Comparison of ENCODE assay signal across 8 mouse cellular contexts in genomic region chr3:55780120-55781070, GRCm38 (mm10). TPM values are rescaled to one million over a fixed set of nuclear protein-coding genes. Genes with fewer than 3 reads are reported as not detected.
DNase-seq lines count a peak whose midpoint lies in the region; ATAC-seq and TF ChIP-seq lines count a peak whose summit lies in the region.

No protein-coding gene starts in this region.

- under 1% methylated on average over 53 of the region's 53 CpGs for WGBS in embryonic facial prominence, embryonic 10.5 days
- WGBS in heart, postnatal 0 days: 11% methylated on average over 53 of the region's 53 CpGs
- WGBS in midbrain, embryonic 11.5 days: under 1% methylated on average over 53 of the region's 53 CpGs

- H3K4me2 ChIP-seq in heart, postnatal 0 days (ENCODE audit: low read depth, low read length): peak overlapping the region; percentile 64
- H3K4me2 ChIP-seq in midbrain, embryonic 11.5 days: peak overlapping the region; percentile 79

- H3K4me3 ChIP-seq in ES-E14 (ENCODE audit: insufficient read depth in 1 of 2, low read depth in 1 of 2, low read length in 2 of 2, poor library complexity in 1 of 2, severe bottlenecking in 1 of 2): peak overlapping the region; percentile 31 to 50; a peak in 3 of 4 replicates
- peak overlapping the region; percentile 57 for H3K4me3 ChIP-seq in embryonic facial prominence, embryonic 10.5 days
- H3K4me3 ChIP-seq in heart, postnatal 0 days (ENCODE audit: low read depth, low read length): peak overlapping the region; percentile 39
- peak overlapping the region; percentile 41 for H3K4me3 ChIP-seq in midbrain, embryonic 11.5 days (ENCODE audit: low read depth, low read length)

- H3K27me3 ChIP-seq in embryonic facial prominence, embryonic 10.5 days (replicated peaks; ENCODE audit: low read depth, poor library complexity, severe bottlenecking): peaks cover 81% of the 10 kb centered on the region
- peaks cover 57% of the 10 kb centered on the region for H3K27me3 ChIP-seq in heart, postnatal 0 days (ENCODE audit: control insufficient read depth, insufficient read depth, low read length)
- peaks cover 20% of the 10 kb centered on the region for H3K27me3 ChIP-seq in midbrain, embryonic 11.5 days (ENCODE audit: control insufficient read depth, insufficient read depth, low read length)

- no peak overlapping the region for H3K27ac ChIP-seq in ES-E14 (ENCODE audit: insufficient read depth, low read depth, low read length, poor library complexity, severe bottlenecking)
- H3K27ac ChIP-seq in embryonic facial prominence, embryonic 10.5 days (replicated peaks): peak overlapping the region; percentile 82
- H3K27ac ChIP-seq in heart, postnatal 0 days (ENCODE audit: low read depth): no peak overlapping the region
- peak overlapping the region; percentile 84 for H3K27ac ChIP-seq in midbrain, embryonic 11.5 days (ENCODE audit: low read depth, low read length)

- no peak for TF ChIP-seq CTCF in heart, postnatal 0 days (IDR thresholded peaks at IDR 0.05; ENCODE audit: low read depth)

- no peaks in the 10 kb centered on the region for H3K9me3 ChIP-seq in ES-E14 (ENCODE audit: control insufficient read depth, insufficient read depth, low read depth, low read length)
- H3K9me3 ChIP-seq in embryonic facial prominence, embryonic 10.5 days: no peaks in the 10 kb centered on the region
- no peaks in the 10 kb centered on the region; the same call in 1 of the 2 replicates for H3K9me3 ChIP-seq in heart, postnatal 0 days (replicated peaks; ENCODE audit: control insufficient read depth, low read length)
- H3K9me3 ChIP-seq in midbrain, embryonic 11.5 days (ENCODE audit: control insufficient read depth, low read length): no peaks in the 10 kb centered on the region

- H3K36me3 ChIP-seq in ES-E14 (ENCODE audit: control insufficient read depth, insufficient read depth, low read length, poor library complexity, severe bottlenecking): no peaks in the 10 kb centered on the region
- H3K36me3 ChIP-seq in embryonic facial prominence, embryonic 10.5 days (replicated peaks): no peaks in the 10 kb centered on the region
- no peaks in the 10 kb centered on the region; the same call in 1 of the 2 replicates for H3K36me3 ChIP-seq in heart, postnatal 0 days (replicated peaks; ENCODE audit: control insufficient read depth, insufficient read depth, low read length)
- no peaks in the 10 kb centered on the region for H3K36me3 ChIP-seq in midbrain, embryonic 11.5 days (ENCODE audit: control insufficient read depth, insufficient read depth, low read length)

- peak; percentile 49 for ATAC-seq in heart, postnatal 0 days (ENCODE audit: insufficient read depth, low read depth)
- ATAC-seq in midbrain, embryonic 11.5 days (ENCODE audit: low FRiP score): peak; percentile 72

- peak; percentile 85 for DNase-seq in heart, adult 11 months
- no peak for DNase-seq in heart, adult 9 months (ENCODE audit: low spot score in 2 of 2)
- no peak for DNase-seq in ES-E14 (ENCODE audit: low read depth, low spot score)
- peak; percentile 71 for DNase-seq in embryonic facial prominence, embryonic 10.5 days (ENCODE audit: low spot score)
- no peak for DNase-seq in heart, postnatal 0 days (ENCODE audit: low spot score)
- DNase-seq in midbrain, embryonic 11.5 days (ENCODE audit: low spot score, missing footprints): peak; percentile 98
- DNase-seq in ovary, postnatal 14 days (ENCODE audit: low spot score): no peak
- DNase-seq in right cerebral cortex, adult 2 months (ENCODE audit: low spot score in 2 of 2): no peak

- H3K4me1 ChIP-seq in ES-E14 (ENCODE audit: control insufficient read depth in 2 of 2, insufficient read depth in 2 of 2, low read length in 2 of 2, poor library complexity in 1 of 2): no peaks in the 10 kb centered on the region; a peak in 1 of 4 replicates
- peaks cover 56% of the 10 kb centered on the region for H3K4me1 ChIP-seq in embryonic facial prominence, embryonic 10.5 days
- peaks cover 7% of the 10 kb centered on the region; the same call in 1 of the 2 replicates for H3K4me1 ChIP-seq in heart, postnatal 0 days (ENCODE audit: control insufficient read depth, insufficient read depth)
- peaks cover 26% of the 10 kb centered on the region for H3K4me1 ChIP-seq in midbrain, embryonic 11.5 days (ENCODE audit: control insufficient read depth, insufficient read depth, low read length)

- in situ Hi-C loops in ES-E14 (cut with MboI; ENCODE audit: low sequenced_read_pairs in 2 of 2, unreplicated experiment in 2 of 2): no loop called here

- peak overlapping the region; percentile 26; the same call in 1 of the 2 replicates for H3K9ac ChIP-seq in ES-E14 (ENCODE audit: insufficient read depth, low read depth, low read length, poor library complexity, severe bottlenecking)
- no peak overlapping the region for H3K9ac ChIP-seq in heart, postnatal 0 days (replicated peaks; ENCODE audit: low read depth, low read length)
- H3K9ac ChIP-seq in midbrain, embryonic 11.5 days (ENCODE audit: low read length): peak overlapping the region; percentile 74

- TF ChIP-seq EP300 in heart, postnatal 0 days (IDR thresholded peaks at IDR 0.05; ENCODE audit: low read depth): no peak

TF ChIP-seq in ES-E14, 5 proteins besides CTCF, POLR2A, EP300 and RAD21:
- TF ChIP-seq ZNF384 (IDR thresholded peaks at IDR 0.05; ENCODE audit: low read depth, low read length) (no peak), HCFC1 (IDR thresholded peaks at IDR 0.05; ENCODE audit: borderline replicate concordance, insufficient read depth, low read length) (no peak), MAFK (IDR thresholded peaks at IDR 0.05; ENCODE audit: insufficient read depth, low read depth, low read length) (no peak), ZC3H11A (IDR thresholded peaks at IDR 0.05; ENCODE audit: borderline replicate concordance, low read depth, low read length) (no peak), CHD2 (IDR thresholded peaks at IDR 0.05; ENCODE audit: low read depth, low read length) (no peak)

RNA-seq across cellular contexts. Expression of gene Mab21l1, which starts 1.9 kb away (rescaled TPM):
- 0.18 and 0.26 TPM in 2 replicates for total RNA-seq in ES-E14 (2012; rRNA removed)
- 55.1 and 62.6 TPM in 2 replicates for polyA plus RNA-seq in embryonic facial prominence, embryonic 10.5 days (2016; fragmentation: Nextera tagmentation; extraction: Ambion mirVana)
- not detected in 2 replicates for total RNA-seq in heart, postnatal 0 days (2014; rRNA removed; ENCODE audit: low replicate concordance)
- 0.27 and 0.33 TPM in 2 replicates for polyA plus RNA-seq in heart, postnatal 0 days (2015; fragmentation: Nextera tagmentation; extraction: Ambion mirVana)
- polyA plus RNA-seq in midbrain, embryonic 11.5 days (2014; fragmentation: Nextera tagmentation; extraction: Ambion mirVana): 92.8 and 102 TPM in 2 replicates

Comparison
In these comparisons a context has a peak if more than half of its experiments do, and no peak if none do; other contexts are left out.
1. DNase-seq: peak in heart, adult 11 months (single experiment), embryonic facial prominence, embryonic 10.5 days (single experiment) and midbrain, embryonic 11.5 days (single experiment); none in heart, adult 9 months (0 of 2), ES-E14 (single experiment), heart, postnatal 0 days (single experiment), ovary, postnatal 14 days (single experiment) and right cerebral cortex, adult 2 months (0 of 2).
2. H3K27ac ChIP-seq: peak in embryonic facial prominence, embryonic 10.5 days (single experiment) and midbrain, embryonic 11.5 days (single experiment); none in ES-E14 (single experiment) and heart, postnatal 0 days (single experiment).
3. RNA of gene Mab21l1, which starts 1.9 kb away (polyA plus RNA-seq): 92.8 to 102 TPM in midbrain, embryonic 11.5 days and 55.1 to 62.6 TPM in embryonic facial prominence, embryonic 10.5 days; 0.27 to 0.33 TPM in heart, postnatal 0 days; every median in the first group is over 10 times any median in the second.
4. Peak in every context shown above with its lines, with median percentiles within 50 percentile points of each other: H3K4me3 ChIP-seq.